Comparison of ENCODE assay signal across 8 mouse cellular contexts in the genomic region with DNA sequence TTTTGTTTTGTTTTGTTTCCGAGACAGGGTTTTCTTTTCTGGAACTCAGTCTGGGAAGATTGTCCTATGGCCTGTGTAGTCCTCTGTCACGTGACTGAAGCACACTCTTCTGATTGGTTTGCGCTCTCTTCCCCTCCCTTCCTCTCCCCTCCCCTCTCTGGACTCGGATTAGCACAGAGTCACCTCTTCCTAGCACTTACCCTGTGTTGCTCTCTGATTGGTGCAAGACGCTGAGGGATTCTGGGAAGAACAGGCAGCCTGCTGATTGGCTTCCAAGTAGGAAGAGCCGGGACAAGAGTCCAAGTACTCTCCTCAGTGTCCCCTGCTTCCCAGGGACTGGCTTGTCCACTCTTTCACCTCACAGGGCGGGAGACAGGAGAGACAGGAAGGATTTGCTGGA. TPM values are rescaled to one million over a fixed set of nuclear protein-coding genes. Genes with fewer than 3 reads are reported as not detected.
DNase-seq lines count a peak whose midpoint lies in the region; ATAC-seq lines count a peak whose summit lies in the region.
"Had no signal": no experiment of that assay in that cellular context is flagged by ENCODE, and none has a peak within 500 bp of the region (broad histone marks: within the 10 kb centered on the region; RNA-seq: fewer than 3 reads in every experiment).

No protein-coding gene starts in this region.

- no peak for DNase-seq in neural tube, embryonic 11.5 days (ENCODE audit: low spot score)
- no peak for DNase-seq in neural tube, embryonic 10.5 days (ENCODE audit: extremely low spot score, low spot score)
- peak; percentile 74 for DNase-seq in yolk sac, embryonic 10.5 days (ENCODE audit: low spot score)
- DNase-seq in layer of hippocampus, postnatal 36 days: no peak

- H3K27ac ChIP-seq in neural tube, embryonic 11.5 days (ENCODE audit: low read depth, low read length): no peak overlapping the region
- H3K27ac ChIP-seq in brown adipose tissue, adult 24 weeks (replicated peaks; ENCODE audit: low read depth, low read length): peak overlapping the region; percentile 43; the same call in 1 of the 2 replicates
- H3K27ac ChIP-seq in lung, embryonic 15.5 days: no peak overlapping the region
- H3K27ac ChIP-seq: liver, embryonic 15.5 days had no signal

- ATAC-seq in neural tube, embryonic 11.5 days (ENCODE audit: insufficient read depth, low FRiP score, low TSS enrichment): peak; percentile 81
- peak; percentile 17; the same call in 1 of the 2 replicates for ATAC-seq in lung, embryonic 15.5 days (ENCODE audit: borderline replicate concordance, extremely low read depth, low FRiP score, low TSS enrichment)
- ATAC-seq in inflammation-experienced regulatory T-cells, adult 6 months: no peak

- WGBS in neural tube, embryonic 11.5 days: 49% methylated on average over 7 of the region's 7 CpGs
- WGBS in lung, embryonic 15.5 days: 43% methylated on average over 7 of the region's 7 CpGs

- no peak overlapping the region for H3K9ac ChIP-seq in neural tube, embryonic 11.5 days (ENCODE audit: low read length)
- H3K9ac ChIP-seq in lung, embryonic 15.5 days: no peak overlapping the region
- H3K9ac ChIP-seq: liver, embryonic 15.5 days had no signal

- no peaks in the 10 kb centered on the region for H3K36me3 ChIP-seq in neural tube, embryonic 11.5 days (ENCODE audit: control insufficient read depth, insufficient read depth, low read length)
- no peaks in the 10 kb centered on the region for H3K36me3 ChIP-seq in lung, embryonic 15.5 days
- H3K36me3 ChIP-seq: liver, embryonic 15.5 days had no signal

- no peaks in the 10 kb centered on the region for H3K9me3 ChIP-seq in neural tube, embryonic 11.5 days (ENCODE audit: control insufficient read depth, low read length)
- no peaks in the 10 kb centered on the region for H3K9me3 ChIP-seq in lung, embryonic 15.5 days
- H3K9me3 ChIP-seq: liver, embryonic 15.5 days had no signal

- peaks cover 3% of the 10 kb centered on the region; the same call in 1 of the 2 replicates for H3K4me1 ChIP-seq in neural tube, embryonic 11.5 days (ENCODE audit: control insufficient read depth, insufficient read depth, low read length)
- peaks cover 14% of the 10 kb centered on the region for H3K4me1 ChIP-seq in brown adipose tissue, adult 24 weeks (ENCODE audit: control insufficient read depth, insufficient read depth, insufficient read length, low read length)
- peaks cover 27% of the 10 kb centered on the region for H3K4me1 ChIP-seq in lung, embryonic 15.5 days
- H3K4me1 ChIP-seq: liver, embryonic 15.5 days had no signal

- no peak overlapping the region for H3K4me3 ChIP-seq in neural tube, embryonic 11.5 days (ENCODE audit: low read depth, low read length)
- no peak overlapping the region for H3K4me3 ChIP-seq in brown adipose tissue, adult 24 weeks (ENCODE audit: insufficient read depth, low read depth, low read length)
- no peak overlapping the region for H3K4me3 ChIP-seq in lung, embryonic 15.5 days
- H3K4me3 ChIP-seq: liver, embryonic 15.5 days had no signal

- no peaks in the 10 kb centered on the region for H3K27me3 ChIP-seq in neural tube, embryonic 11.5 days (ENCODE audit: control insufficient read depth, insufficient read depth, low read length)
- no peaks in the 10 kb centered on the region; the same call in 1 of the 2 replicates for H3K27me3 ChIP-seq in lung, embryonic 15.5 days

- H3K4me2 ChIP-seq in neural tube, embryonic 11.5 days (ENCODE audit: low read depth): no peak overlapping the region
- no peak overlapping the region for H3K4me2 ChIP-seq in lung, embryonic 15.5 days
- H3K4me2 ChIP-seq: liver, embryonic 15.5 days had no signal

RNA-seq across cellular contexts. Expression of gene Casz1, which starts 26.1 kb away (rescaled TPM):
- 4.9 and 7.3 TPM in 2 replicates for polyA plus RNA-seq in neural tube, embryonic 11.5 days (2014; fragmentation: Nextera tagmentation; extraction: Ambion mirVana)
- 1.3 and 1.4 TPM in 2 replicates for polyA plus RNA-seq in brown adipose tissue, adult 24 weeks (2012; ENCODE audit: insufficient read depth, insufficient read length, missing spikeins)
- 5.4 and 6.5 TPM in 2 replicates for polyA plus RNA-seq in lung, embryonic 15.5 days (2015; fragmentation: Nextera tagmentation; extraction: Ambion mirVana)
- polyA plus RNA-seq in inflammation-experienced regulatory T-cells, adult 6 months (2017; shearing (Covaris generic)): 1 to 10 TPM in 1 of 3 experiments, under 1 TPM in 2; 0.58 to 1.8 (median 0.80) TPM
- total RNA-seq in layer of hippocampus, postnatal 36 days (2021): under 1 TPM; 0.52 to 0.66 TPM
